Mouse (Mus musculus): ENCODE measurements around the gene Aloxe3.

Gene Aloxe3

GRCm38 (mm10) chr11:69123693-69124497, 1.8 kb upstream of the Aloxe3 start:
- peak; percentile 96 to 97 for DNase-seq (ENCODE audit: low spot score in 2 of 2)

GRCm38 (mm10) chr11:69124498-69124847, 1.2 kb upstream of the Aloxe3 start:
- peak in 1 of 2 experiments; percentile 62 for DNase-seq (ENCODE audit: low spot score in 2 of 2)

- DNase-seq (ENCODE audit: low spot score in 2 of 2) = peak; percentile 72 to 79
Measured at GRCm38 (mm10) chr11:69125041-69125851, 450 bp upstream of the Aloxe3 start.

- no peak for DNase-seq (ENCODE audit: low spot score in 2 of 2)
Measured at GRCm38 (mm10) chr11:69125919-69126705, 416 bp downstream of the Aloxe3 start.

- no peak for DNase-seq (ENCODE audit: low spot score in 2 of 2)
Measured at GRCm38 (mm10) chr11:69126706-69127095, 1.0 kb downstream of the Aloxe3 start.

- DNase-seq (ENCODE audit: low spot score in 2 of 2) = no peak
Measured at GRCm38 (mm10) chr11:69128426-69129122, 2.9 kb downstream of the Aloxe3 start.

- DNase-seq (ENCODE audit: low spot score in 2 of 2) = no peak
Measured at GRCm38 (mm10) chr11:69133566-69133922, 7.8 kb downstream of the Aloxe3 start.

GRCm38 (mm10) chr11:69133923-69134621, 8.4 kb downstream of the Aloxe3 start:
- peak in 1 of 2 experiments; percentile 64 for DNase-seq (ENCODE audit: low spot score in 2 of 2)

- no peak for DNase-seq (ENCODE audit: low spot score in 2 of 2)
Measured at GRCm38 (mm10) chr11:69134622-69134968, 8.9 kb downstream of the Aloxe3 start.

- no peak for DNase-seq (ENCODE audit: low spot score in 2 of 2)
Measured at GRCm38 (mm10) chr11:69135361-69135760, 9.7 kb downstream of the Aloxe3 start.

GRCm38 (mm10) chr11:69147546-69147945, 21.9 kb downstream of the Aloxe3 start:
- no peak for DNase-seq (ENCODE audit: low spot score in 2 of 2)

- no peak for DNase-seq (ENCODE audit: low spot score in 2 of 2)
Measured at GRCm38 (mm10) chr11:69148451-69148960, 22.8 kb downstream of the Aloxe3 start.

- no peak for DNase-seq (ENCODE audit: low spot score in 2 of 2)
Measured at GRCm38 (mm10) chr11:69149728-69150127, 24.0 kb downstream of the Aloxe3 start.

- peak; percentile 43 to 51 for DNase-seq (ENCODE audit: low spot score in 2 of 2)
Measured at GRCm38 (mm10) chr11:69150444-69150843, 24.7 kb downstream of the Aloxe3 start.

GRCm38 (mm10) chr11:69151004-69151403, 25.3 kb downstream of the Aloxe3 start:
- no peak for DNase-seq (ENCODE audit: low spot score in 2 of 2)

GRCm38 (mm10) chr11:69153831-69154230, 28.1 kb downstream of the Aloxe3 start:
- DNase-seq (ENCODE audit: low spot score in 2 of 2) = no peak

- DNase-seq (ENCODE audit: low spot score in 2 of 2) = no peak
Measured at GRCm38 (mm10) chr11:69155351-69155750, 29.7 kb downstream of the Aloxe3 start.

GRCm38 (mm10) chr11:69156800-69157199, 31.1 kb downstream of the Aloxe3 start, which contains the start of gene Alox12b:
Alox12b (plus strand) TSS chr11:69156989.
- DNase-seq (ENCODE audit: low spot score in 2 of 2) = no peak

GRCm38 (mm10) chr11:69169313-69169712, 43.6 kb downstream of the Aloxe3 start:
- no peak for DNase-seq (ENCODE audit: low spot score in 2 of 2)

- no peak for DNase-seq (ENCODE audit: low spot score in 2 of 2)
Measured at GRCm38 (mm10) chr11:69171626-69172025, 45.9 kb downstream of the Aloxe3 start.

- DNase-seq (ENCODE audit: low spot score in 2 of 2) = no peak
Measured at GRCm38 (mm10) chr11:69172606-69173005, 46.9 kb downstream of the Aloxe3 start.

Data from frontal cortex, postnatal 25 days (tissue).